Mouse (Mus musculus): Measurements from ENCODE around the gene AW551984. TPM values are rescaled to one million over a fixed set of nuclear protein-coding genes. Genes with fewer than 3 reads are reported as not detected.

Gene AW551984
- 0.27 and 0.31 TPM in 2 replicates for polyA plus RNA-seq (2012; rRNA removed)

GRCm38 (mm10) chr9:39603999-39604453 is at the start of gene AW551984:
Gene AW551984, minus strand, starts transcription at chr9:39604403.
- no peak for DNase-seq
- Histone ChIP-seq H3K4me1 (ENCODE audit: control insufficient read depth, insufficient read depth, low read length) (no peaks in the 10 kb centered on the region), H3K4me3 (ENCODE audit: insufficient read depth, low read depth, low read length) (no peak within 1 kb of the TSS), H3K36me3 (ENCODE audit: control insufficient read depth, insufficient read depth, low read length) (no peaks in the 10 kb centered on the region), H3K27me3 (replicated peaks; ENCODE audit: control insufficient read depth, insufficient read depth, low read length) (no peaks in the 10 kb centered on the region; the same call in 1 of the 2 replicates), H3K27ac (ENCODE audit: insufficient read depth, low read depth, low read length) (no peak within 1 kb of the TSS)
- 1% methylated on average over 8 of the region's 8 CpGs for whole genome bisulfite sequencing
- TF ChIP-seq CTCF (conservative IDR thresholded peaks at IDR 0.05; ENCODE audit: insufficient read depth, insufficient read length, low read depth, low read length) (no peak), POLR2A (IDR thresholded peaks at IDR 0.05; ENCODE audit: low read depth, low read length) (no peak)

- WGBS, result 89% methylated on average over 4 of the region's 4 CpGs
- no peaks in the 10 kb centered on the region for H3K4me1 ChIP-seq (ENCODE audit: control insufficient read depth, insufficient read depth, low read length)
Measured at GRCm38 (mm10) chr9:39647382-39647781, 43.2 kb upstream of the AW551984 start.

GRCm38 (mm10) chr9:39644785-39645184 is 40.6 kb upstream of the AW551984 start, which contains the start of gene Olfr961:
Gene Olfr961, plus strand, starts transcription at chr9:39645085.
- H3K36me3 ChIP-seq (ENCODE audit: control insufficient read depth, insufficient read depth, low read length), result no peaks in the 10 kb centered on the region
- no peaks in the 10 kb centered on the region for H3K4me1 ChIP-seq (ENCODE audit: control insufficient read depth, insufficient read depth, low read length)
- H3K27me3 ChIP-seq (replicated peaks; ENCODE audit: control insufficient read depth, insufficient read depth, low read length), result no peaks in the 10 kb centered on the region
- TF ChIP-seq POLR2A (IDR thresholded peaks at IDR 0.05; ENCODE audit: low read depth, low read length) (no peak), CTCF (conservative IDR thresholded peaks at IDR 0.05; ENCODE audit: insufficient read depth, insufficient read length, low read depth, low read length) (no peak)
- no peak for DNase-seq
- no peak within 1 kb of the TSS for H3K4me3 ChIP-seq (ENCODE audit: insufficient read depth, low read depth, low read length)
- no peak within 1 kb of the TSS for H3K27ac ChIP-seq (ENCODE audit: insufficient read depth, low read depth, low read length)

More at GRCm38 (mm10) chr9:39647382-39647781, 43.2 kb upstream of the AW551984 start:
- no peaks in the 10 kb centered on the region for H3K27me3 ChIP-seq (replicated peaks; ENCODE audit: control insufficient read depth, insufficient read depth, low read length)
- no peak overlapping the region for H3K27ac ChIP-seq (ENCODE audit: insufficient read depth, low read depth, low read length)
- DNase-seq, result no peak
- no peaks in the 10 kb centered on the region for H3K36me3 ChIP-seq (ENCODE audit: control insufficient read depth, insufficient read depth, low read length)
- TF ChIP-seq CTCF (conservative IDR thresholded peaks at IDR 0.05; ENCODE audit: insufficient read depth, insufficient read length, low read depth, low read length) (no peak), POLR2A (IDR thresholded peaks at IDR 0.05; ENCODE audit: low read depth, low read length) (no peak)
- H3K4me3 ChIP-seq (ENCODE audit: insufficient read depth, low read depth, low read length), result no peak overlapping the region

- no peak for DNase-seq
- 8% methylated on average over 4 of the region's 4 CpGs for WGBS
- no peaks in the 10 kb centered on the region for H3K4me1 ChIP-seq (ENCODE audit: control insufficient read depth, insufficient read depth, low read length)
- H3K4me3 ChIP-seq (ENCODE audit: insufficient read depth, low read depth, low read length), result no peak overlapping the region
- TF ChIP-seq POLR2A (IDR thresholded peaks at IDR 0.05; ENCODE audit: low read depth, low read length), result no peak
- TF ChIP-seq CTCF (conservative IDR thresholded peaks at IDR 0.05; ENCODE audit: insufficient read depth, insufficient read length, low read depth, low read length), result no peak
- no peaks in the 10 kb centered on the region for H3K27me3 ChIP-seq (replicated peaks; ENCODE audit: control insufficient read depth, insufficient read depth, low read length)
- no peaks in the 10 kb centered on the region for H3K36me3 ChIP-seq (ENCODE audit: control insufficient read depth, insufficient read depth, low read length)
- no peak overlapping the region for H3K27ac ChIP-seq (ENCODE audit: insufficient read depth, low read depth, low read length)
Measured at GRCm38 (mm10) chr9:39633913-39634594, 29.9 kb upstream of the AW551984 start.

- TF ChIP-seq POLR2A (IDR thresholded peaks at IDR 0.05; ENCODE audit: low read depth, low read length) (no peak), CTCF (conservative IDR thresholded peaks at IDR 0.05; ENCODE audit: insufficient read depth, insufficient read length, low read depth, low read length) (no peak)
- H3K36me3 ChIP-seq (ENCODE audit: control insufficient read depth, insufficient read depth, low read length), result no peaks in the 10 kb centered on the region
- no peaks in the 10 kb centered on the region for H3K4me1 ChIP-seq (ENCODE audit: control insufficient read depth, insufficient read depth, low read length)
- DNase-seq, result no peak
- no peaks in the 10 kb centered on the region for H3K27me3 ChIP-seq (replicated peaks; ENCODE audit: control insufficient read depth, insufficient read depth, low read length)
- H3K4me3 ChIP-seq (ENCODE audit: insufficient read depth, low read depth, low read length), result no peak overlapping the region
- H3K27ac ChIP-seq (ENCODE audit: insufficient read depth, low read depth, low read length), result no peak overlapping the region
- 80% methylated on average over 2 of the region's 2 CpGs for WGBS
Measured at GRCm38 (mm10) chr9:39629069-39629468, 24.9 kb upstream of the AW551984 start.

- DNase-seq, result peak; percentile 2
- Histone ChIP-seq H3K27me3 (replicated peaks; ENCODE audit: control insufficient read depth, insufficient read depth, low read length) (no peaks in the 10 kb centered on the region), H3K4me1 (ENCODE audit: control insufficient read depth, insufficient read depth, low read length) (no peaks in the 10 kb centered on the region), H3K27ac (ENCODE audit: insufficient read depth, low read depth, low read length) (no peak overlapping the region), H3K4me3 (ENCODE audit: insufficient read depth, low read depth, low read length) (no peak overlapping the region), H3K36me3 (ENCODE audit: control insufficient read depth, insufficient read depth, low read length) (no peaks in the 10 kb centered on the region)
- TF ChIP-seq POLR2A (IDR thresholded peaks at IDR 0.05; ENCODE audit: low read depth, low read length) (no peak), CTCF (conservative IDR thresholded peaks at IDR 0.05; ENCODE audit: insufficient read depth, insufficient read length, low read depth, low read length) (no peak)
- 12% methylated on average over 2 of the region's 2 CpGs for WGBS
Measured at GRCm38 (mm10) chr9:39624711-39625110, 20.5 kb upstream of the AW551984 start.

GRCm38 (mm10) chr9:39623783-39624182 is 19.6 kb upstream of the AW551984 start:
- no peak overlapping the region for H3K4me3 ChIP-seq (ENCODE audit: insufficient read depth, low read depth, low read length)
- no peak for DNase-seq
- no peaks in the 10 kb centered on the region for H3K36me3 ChIP-seq (ENCODE audit: control insufficient read depth, insufficient read depth, low read length)
- H3K27ac ChIP-seq (ENCODE audit: insufficient read depth, low read depth, low read length), result no peak overlapping the region
- H3K4me1 ChIP-seq (ENCODE audit: control insufficient read depth, insufficient read depth, low read length), result no peaks in the 10 kb centered on the region
- TF ChIP-seq CTCF (conservative IDR thresholded peaks at IDR 0.05; ENCODE audit: insufficient read depth, insufficient read length, low read depth, low read length) (no peak), POLR2A (IDR thresholded peaks at IDR 0.05; ENCODE audit: low read depth, low read length) (no peak)
- 90% methylated on average over 3 of the region's 3 CpGs for WGBS
- no peaks in the 10 kb centered on the region for H3K27me3 ChIP-seq (replicated peaks; ENCODE audit: control insufficient read depth, insufficient read depth, low read length)

All from kidney, adult 2 months (tissue).